Mouse (Mus musculus): Measurements from ENCODE around the gene Rars.
A peak's percentile ranks its signal among the peaks of the same experiment; 100 is the strongest.
"Not testable (repeated sequence)": the region's sequence is repeated elsewhere in the genome, so short reads cannot be mapped to it uniquely, and the experiment has no call there.

Gene Rars

DNA sequence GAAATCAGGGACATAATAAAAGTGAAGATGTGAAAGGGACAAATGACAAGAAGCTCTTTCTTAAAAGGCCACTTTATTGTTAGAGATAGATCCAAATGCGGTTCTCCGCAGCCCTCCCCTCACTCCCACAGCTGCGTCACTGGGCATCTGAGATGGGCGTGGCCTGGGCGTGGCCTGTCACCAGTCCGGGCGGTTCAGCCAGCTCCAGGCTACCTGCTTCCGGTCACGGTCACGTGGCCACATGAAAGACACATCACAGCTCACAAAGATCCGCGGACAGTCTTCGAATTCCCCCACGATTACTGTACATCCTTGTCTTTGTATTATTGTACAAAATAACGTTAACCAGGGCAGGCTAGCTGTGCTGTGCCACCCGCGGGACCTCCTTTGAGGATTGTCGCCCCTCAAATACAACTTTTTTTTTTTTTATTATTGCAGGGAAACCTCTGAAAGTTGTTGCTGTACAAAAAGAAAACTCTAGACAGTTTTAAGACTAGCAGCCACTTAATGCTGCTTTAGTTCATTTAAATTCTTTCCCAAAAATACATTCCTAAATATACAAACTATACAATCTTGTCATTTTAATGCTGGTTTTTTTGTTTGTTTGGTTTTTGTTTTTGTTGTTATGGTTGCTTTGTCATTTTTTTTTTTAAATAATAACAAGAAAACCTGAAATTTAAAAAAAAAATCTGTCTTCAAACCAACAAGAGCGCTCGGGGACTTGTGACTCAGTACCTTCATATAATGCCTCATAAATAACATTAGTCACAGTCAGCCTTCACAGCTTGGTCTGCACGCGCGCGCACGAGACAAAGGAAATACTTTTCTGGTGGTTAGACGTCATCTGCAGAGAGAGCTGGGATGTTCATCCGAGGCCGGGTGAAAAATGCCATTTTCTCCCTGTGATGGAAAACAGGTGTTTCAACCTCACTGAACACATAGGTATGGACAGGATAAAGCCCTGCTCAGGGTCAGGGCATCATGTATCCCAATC is 4.3 kb upstream of the Rars start:
- peak; percentile 96 for DNase-seq (ENCODE audit: low read depth, low spot score)

DNA sequence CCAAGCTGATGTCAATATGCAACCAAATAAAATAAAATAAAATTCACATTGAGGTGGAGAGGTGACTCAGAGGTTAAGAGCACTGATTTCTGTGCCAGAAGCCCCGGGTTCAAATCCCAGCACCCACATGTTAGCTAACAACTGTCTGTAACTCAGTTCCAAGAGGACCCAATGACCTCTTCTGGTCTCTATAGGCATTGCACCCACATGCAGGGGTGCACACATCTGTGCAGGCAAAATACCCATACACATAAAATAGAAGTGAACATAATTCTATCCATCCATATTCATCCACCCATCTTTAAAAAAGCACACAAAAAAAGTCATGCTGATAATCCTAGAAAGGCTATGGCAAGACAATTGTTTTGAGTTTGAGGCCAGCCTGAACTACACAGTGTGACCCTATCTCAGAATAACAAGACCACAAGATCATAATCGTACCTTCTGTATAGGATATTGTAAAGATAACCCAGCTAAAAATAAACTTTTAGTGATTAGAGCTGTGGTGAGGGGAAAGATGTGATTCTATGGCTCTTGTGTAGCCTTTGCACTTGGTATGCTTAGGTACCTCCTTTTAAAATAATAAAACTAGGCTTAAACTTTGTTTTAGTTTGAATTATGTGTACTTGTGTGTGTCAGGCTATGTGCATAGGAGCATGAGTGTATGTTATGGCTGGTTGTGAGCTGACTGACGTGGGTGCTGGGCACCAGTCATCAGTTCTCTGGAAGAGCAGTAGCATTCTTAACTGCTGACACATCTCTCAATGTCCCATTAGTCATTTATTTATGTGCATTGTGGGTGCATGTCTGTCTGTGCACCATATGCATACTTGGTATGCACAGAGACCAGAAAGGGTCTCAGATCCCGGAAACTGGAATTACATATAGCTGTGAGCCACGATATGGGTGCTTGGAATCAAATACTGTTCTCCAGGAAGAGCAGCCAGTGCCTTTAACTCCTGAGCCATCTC is 3.1 kb upstream of the Rars start:
- peak; percentile 92 for DNase-seq (ENCODE audit: low read depth, low spot score)

DNA sequence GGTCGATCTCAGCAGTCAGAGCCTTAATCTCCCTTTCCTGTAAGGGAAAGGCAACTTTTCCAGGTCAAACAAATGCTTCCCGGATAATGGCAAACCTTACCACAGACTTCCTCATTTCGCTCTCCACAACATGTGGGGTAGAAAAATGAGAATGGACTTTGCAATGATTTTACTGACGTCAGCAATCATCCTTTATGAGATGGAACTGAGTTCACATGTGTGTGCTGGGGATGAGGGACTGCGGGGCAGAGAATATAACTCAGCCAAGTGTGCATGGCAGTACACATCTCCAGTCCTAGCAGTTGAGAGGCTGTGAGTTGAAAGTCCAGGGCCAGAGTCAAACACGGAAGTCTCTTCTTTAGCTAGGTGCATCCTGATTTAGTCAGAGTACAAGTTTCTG is 1.0 kb downstream of the Rars start:
- peak; percentile 5 for DNase-seq (ENCODE audit: low read depth, low spot score)

DNA sequence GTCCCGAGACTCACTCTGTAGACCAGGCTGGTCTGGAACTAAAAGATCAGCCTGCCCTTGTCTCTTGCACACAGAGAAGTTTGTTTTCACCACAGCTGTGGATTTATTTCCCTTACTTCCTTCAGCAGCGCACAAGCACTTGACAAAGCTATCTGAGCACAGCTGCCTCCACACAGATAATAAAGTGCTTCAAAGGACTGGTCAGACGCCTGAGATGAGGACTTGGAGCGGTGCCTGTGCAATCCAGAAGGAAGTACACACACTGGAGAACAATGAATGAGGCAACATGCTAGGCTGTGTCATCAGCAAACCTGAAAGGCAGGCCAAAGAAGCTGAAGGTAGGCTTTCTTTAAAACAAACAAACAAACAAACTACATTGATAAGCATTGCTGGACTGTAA is 2.2 kb downstream of the Rars start:
- peak; percentile 33 for DNase-seq (ENCODE audit: low read depth, low spot score)

DNA sequence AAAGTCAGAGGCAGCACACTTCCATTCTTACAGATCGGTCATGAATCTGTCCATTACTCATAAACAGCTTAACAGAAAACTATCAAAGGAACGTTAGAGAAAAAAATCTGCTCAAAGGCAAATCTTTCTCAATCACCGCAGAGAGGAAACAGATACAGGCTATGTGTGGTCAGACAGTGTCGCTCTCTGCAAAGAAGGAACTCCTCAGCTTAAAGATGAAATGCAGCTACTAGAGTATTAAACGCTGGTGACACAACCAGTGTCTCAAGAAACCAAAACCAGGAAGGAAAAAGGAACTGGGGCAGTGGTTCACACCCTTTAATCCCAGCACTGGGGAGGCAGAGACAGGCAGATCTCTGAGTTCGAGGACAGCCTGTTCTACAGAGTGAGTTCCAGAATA is 6.6 kb downstream of the Rars start:
- DNase-seq (ENCODE audit: low read depth, low spot score) = no peak

DNA sequence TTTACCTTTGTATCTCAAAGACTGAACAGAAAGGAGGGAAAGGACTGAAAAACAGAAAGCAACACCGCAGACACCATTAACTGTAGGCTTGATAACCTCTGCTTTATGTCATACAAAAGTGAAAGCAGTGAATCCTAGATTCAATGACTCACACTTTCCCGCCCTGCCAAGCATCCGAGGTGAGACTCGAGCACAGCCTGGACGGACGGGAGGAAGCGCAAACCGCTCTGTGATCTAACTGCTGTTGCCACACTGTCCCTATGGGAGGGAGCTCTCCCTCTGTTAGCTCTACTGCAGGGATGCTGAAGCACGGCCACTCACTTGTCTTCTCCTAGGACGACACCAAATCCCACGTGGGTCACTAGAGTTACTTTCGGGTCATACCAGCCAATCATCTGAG is 18.0 kb downstream of the Rars start:
- DNase-seq (ENCODE audit: low read depth, low spot score) = peak; percentile 39

DNA sequence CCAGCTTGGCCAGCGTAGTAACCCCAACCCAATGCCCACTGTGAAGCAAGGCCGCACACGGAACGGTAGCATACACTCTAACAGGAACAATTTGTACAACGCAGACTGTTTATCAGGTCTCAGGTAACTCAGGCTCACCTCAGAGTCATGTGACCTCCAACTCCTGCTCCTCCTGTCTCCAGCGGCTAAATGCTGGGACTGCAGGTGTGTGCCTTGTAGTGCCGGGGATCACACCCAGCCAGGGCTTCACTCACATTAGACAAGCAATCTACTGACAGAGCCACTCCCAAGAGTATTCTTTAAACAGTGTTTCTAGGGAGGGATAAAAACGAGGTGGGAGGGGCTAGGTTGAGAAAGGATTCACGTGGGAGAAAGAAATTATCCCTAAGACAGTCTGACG is 22.8 kb downstream of the Rars start:
- DNase-seq (ENCODE audit: low read depth, low spot score) = no peak

DNA sequence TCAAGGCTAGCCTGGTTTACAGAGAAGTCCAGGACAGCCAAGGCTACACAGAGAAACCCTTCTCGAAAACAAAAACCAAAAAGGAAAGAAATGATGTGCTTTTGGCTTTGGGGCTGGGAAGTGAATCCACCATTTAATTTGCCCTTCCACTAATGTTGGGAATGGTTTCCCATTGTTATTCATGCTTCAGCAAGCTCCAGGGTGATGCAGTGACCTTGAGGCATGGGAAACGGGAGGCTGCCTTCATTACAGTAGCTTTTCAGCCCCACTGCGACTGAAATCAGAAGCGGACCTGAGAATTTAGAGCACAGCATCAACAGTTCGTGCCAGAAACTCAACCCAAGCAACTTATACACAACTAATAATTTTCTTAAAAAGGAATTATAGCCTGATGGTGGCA is 33.0 kb downstream of the Rars start:
- no peak for DNase-seq (ENCODE audit: low read depth, low spot score)

DNA sequence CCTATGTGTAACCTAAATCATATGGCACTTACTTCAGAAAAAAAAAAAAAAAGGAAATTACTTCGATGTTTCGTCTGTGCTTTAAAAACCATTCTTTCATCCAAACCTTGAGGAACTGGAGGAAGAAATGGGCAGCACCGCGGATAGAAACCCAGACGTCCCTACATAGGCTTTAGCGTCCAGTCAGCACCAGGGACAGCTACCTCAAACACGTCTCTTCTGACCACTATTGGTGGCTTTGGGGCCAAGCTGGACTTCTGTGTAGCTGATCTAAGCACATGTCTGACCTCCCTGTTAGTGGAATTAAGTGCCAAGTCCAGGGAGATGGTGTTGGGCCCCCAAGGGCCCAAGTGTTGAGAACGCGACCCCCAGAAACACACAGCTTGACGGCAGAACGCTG is 35.4 kb downstream of the Rars start, which contains the start of gene Fbll1:
Gene Fbll1, minus strand, starts transcription at position 11 of the 400 bp plus-strand sequence.
- DNase-seq (ENCODE audit: low read depth, low spot score) = peak; percentile 53

DNA sequence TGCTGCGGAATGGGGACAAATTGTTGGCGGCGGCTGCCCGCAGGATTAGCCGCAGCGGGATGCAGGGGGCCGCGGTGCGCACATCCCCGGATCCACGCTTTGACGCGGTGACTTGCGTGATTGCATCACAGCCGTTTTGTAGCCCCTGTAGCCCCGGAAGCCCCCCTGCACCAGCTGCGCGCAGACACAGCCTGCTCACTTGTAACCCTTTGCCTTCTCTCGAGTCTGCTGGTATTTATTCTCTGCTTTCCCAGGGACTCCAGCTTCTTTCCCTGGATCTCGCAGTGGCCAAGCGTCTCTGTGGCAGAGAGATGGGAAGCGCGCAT is 35.8 kb downstream of the Rars start:
- DNase-seq (ENCODE audit: low read depth, low spot score) = no peak

DNA sequence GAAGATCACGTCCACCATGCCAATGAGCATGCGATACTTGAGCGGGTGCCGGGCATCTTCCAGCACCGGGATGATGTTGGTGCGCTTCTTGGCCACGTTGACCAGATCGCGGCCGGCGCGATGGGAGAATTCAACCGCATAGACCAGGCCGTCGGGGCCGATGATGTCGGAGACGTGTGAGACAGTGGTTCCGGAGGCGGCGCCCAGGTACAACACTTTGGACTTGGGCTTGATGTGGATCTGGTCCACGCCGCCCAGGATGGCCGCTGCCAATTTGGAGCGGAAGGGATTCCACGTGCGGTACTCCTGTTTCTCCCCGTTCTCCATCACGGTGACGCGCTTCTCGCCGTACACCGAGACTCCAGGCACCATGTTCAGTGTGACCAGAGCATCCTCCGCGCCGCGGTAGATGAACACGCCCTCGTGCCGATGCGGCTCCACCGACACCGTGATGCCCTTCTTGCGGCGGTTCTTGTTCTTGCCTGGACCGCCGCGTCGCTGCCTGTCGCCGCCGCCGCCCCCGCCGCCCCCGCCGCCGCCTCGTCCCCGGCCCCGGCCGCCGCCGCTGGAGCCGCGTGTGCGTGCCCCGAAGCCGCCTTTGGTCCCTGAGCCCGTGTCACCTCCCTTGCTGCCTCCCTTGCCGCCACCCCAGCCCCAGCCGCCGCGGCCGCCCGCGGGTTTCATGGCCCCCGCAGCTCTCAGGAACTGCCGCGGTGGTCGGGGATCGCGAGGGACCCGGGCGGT is 36.4 kb downstream of the Rars start:
- no peak for DNase-seq (ENCODE audit: low read depth, low spot score)

DNA sequence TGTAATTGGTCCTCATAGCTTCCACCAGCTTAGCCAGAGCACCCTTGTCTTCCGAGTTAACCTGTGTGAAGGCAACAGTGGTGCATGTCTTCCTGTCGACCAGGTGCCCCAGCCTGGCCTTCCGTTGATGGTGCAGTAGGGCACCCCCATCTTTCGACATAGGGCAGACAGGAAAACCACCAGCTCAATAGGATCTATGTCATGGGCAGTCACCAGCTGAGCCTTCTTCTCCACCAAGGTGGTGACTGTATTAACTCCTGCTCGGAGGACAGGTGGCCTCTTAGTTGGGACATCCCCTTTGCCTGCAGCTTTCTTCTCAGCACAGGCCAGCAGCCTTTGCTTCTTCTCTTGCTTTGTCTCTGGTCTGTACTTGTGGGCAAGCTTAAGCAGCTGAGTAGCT is 41.5 kb downstream of the Rars start:
- DNase-seq (ENCODE audit: low read depth, low spot score) = not testable (repeated sequence)

DNA sequence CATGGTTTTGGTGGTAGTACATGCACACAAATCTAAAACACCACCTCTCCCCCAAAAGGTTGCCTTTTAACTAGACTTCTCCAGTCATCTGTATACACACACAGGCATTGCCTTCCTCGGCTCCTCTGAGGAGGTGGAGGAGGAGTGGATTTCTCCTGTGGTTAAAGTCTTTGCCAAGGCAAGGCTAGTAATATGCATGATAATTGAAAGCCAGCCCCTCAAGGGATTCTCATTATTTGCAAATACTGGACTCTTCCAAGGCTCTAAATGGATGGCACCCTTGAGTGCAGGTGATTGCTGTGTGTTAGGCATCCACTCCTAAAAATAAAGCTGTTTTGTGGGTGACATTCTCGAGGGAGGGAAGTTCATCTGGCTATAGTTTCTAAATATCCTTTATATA is 45.9 kb downstream of the Rars start:
- no peak for DNase-seq (ENCODE audit: low read depth, low spot score)

DNA sequence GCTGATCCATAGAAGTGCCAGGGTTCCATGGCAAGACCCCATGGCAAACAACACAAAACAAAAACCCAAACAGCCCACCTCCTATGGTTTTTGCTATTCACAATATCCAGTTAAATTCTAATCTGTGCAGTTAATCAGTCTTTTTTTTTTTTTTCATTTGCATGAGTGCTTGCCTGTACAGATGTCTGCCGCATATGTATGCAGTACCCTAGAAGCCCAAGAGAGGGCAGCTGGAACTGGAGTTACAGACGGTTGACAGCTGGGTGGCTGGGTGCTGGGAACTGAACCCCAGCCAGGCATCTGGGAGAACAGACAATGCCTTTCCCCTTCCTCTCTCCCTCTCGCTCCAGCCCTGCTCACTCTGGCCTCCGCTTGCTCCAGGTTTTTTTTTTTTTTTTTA is 49.8 kb downstream of the Rars start:
- DNase-seq (ENCODE audit: low read depth, low spot score) = peak; percentile 31

DNA sequence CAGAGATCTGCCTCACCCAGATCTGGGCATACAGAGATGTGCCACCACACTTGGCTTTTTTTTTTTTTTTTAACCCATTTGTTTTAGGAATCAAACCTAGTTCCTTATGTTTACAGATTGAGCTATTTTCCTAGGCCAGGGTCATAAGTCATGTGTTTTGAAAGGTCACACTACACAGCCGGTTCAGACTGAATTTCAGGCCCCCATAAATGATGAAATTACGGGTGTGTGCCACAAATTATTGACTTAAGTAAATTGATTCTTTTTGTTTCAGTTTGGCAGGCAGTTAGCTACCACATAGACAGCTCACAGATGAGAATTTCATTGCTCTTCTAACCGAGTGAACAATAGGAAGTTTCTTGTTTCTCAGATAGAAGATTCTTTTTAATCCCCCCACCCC is 50.3 kb downstream of the Rars start:
- DNase-seq (ENCODE audit: low read depth, low spot score) = no peak

DNA sequence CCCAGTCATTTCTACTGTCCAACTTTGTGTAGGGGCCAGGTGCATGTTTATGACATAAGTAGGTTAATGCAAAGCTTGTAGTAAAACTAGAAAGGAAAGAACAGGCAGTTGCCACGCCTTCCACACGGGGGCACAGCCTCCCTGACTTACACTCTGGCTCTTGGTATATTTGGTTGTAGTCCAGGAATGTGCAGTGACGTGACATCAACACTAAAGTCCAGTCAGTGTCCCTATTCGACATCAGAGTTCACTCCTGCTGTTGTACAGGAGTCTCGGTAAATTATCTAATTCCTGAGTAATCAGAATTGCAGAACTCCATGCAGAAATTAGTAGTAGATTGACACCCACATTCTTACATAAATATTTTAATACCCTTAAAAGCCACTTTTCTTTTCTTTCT is 51.3 kb downstream of the Rars start:
- DNase-seq (ENCODE audit: low read depth, low spot score) = no peak

DNA sequence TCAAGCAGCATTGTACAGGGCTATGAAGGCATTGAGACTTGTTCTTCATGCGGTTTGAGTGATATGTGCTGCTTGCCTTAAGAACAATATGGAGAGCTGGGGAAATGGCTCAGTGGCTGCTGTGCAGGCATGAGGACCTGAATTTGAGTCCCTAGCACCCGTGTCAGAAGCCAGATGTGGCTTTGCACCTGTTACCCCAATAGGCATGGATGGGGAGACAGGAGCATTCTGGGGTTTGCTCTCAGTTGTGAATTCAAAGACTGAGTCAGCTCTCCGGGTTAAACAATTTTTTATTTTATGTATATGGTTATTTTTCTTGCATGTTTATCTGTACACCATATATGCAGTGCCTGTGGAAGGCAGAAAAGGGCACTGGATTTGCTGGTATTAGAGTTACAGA is 51.9 kb downstream of the Rars start:
- DNase-seq (ENCODE audit: low read depth, low spot score) = no peak

DNA sequence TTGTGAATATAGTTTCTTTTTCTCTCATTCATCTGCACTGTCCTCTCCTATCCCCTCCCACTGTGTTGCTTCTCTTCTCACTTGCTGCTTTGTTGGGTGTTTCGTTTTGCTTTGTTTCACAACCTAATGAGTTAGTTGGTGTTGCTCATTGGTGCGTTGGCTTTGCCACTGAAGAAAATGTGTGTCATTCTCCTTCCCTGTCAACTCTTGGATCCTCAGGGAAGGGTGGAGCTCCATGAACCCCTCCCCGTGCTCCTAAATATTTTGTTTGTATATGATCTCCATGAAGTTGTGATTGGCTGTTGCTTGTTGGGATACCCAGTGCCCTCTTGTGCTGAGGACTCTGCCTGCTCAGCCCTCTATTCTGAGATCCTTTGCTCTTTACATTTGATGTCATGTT is 54.0 kb downstream of the Rars start:
- DNase-seq (ENCODE audit: low read depth, low spot score) = no peak

DNA sequence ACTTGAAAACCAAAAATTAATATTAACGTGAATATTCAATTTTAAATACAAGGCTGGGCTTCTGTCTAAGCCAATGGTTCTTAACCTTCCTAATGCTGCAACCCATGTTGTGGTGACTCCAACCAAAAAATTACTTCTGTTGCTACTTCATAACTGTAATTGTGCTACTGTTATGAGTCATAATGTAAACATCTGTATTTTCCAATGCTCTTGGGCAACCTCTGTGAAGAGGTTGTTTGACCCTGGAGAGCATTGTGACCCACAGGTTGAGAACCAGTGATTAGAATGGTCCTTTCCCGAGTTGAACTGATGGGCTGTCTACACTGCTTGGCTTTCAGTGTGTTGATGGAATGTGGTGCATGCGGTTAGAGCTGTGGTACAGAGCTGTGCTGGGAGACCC is 57.9 kb downstream of the Rars start:
- peak; percentile 29 for DNase-seq (ENCODE audit: low read depth, low spot score)

DNA sequence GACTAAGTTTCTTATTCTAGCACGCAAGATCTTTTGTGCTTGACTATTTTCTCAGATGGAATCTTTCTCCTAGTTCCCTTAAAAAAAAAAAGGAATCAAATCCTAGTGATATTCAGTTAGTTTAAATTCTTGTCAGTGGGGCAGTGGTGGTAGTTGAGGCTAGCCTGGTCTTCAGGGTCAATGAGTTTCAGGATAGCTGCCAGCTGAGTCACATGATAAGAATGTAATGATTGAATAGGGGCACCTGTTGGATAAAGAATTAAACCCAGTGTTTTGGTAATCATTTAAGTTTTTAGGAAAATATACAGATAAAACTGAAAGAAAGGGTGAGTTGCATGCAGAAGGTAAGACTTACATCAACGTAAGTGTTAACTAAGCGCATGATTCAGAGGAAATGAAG is 58.7 kb downstream of the Rars start:
- no peak for DNase-seq (ENCODE audit: low read depth, low spot score)

DNA sequence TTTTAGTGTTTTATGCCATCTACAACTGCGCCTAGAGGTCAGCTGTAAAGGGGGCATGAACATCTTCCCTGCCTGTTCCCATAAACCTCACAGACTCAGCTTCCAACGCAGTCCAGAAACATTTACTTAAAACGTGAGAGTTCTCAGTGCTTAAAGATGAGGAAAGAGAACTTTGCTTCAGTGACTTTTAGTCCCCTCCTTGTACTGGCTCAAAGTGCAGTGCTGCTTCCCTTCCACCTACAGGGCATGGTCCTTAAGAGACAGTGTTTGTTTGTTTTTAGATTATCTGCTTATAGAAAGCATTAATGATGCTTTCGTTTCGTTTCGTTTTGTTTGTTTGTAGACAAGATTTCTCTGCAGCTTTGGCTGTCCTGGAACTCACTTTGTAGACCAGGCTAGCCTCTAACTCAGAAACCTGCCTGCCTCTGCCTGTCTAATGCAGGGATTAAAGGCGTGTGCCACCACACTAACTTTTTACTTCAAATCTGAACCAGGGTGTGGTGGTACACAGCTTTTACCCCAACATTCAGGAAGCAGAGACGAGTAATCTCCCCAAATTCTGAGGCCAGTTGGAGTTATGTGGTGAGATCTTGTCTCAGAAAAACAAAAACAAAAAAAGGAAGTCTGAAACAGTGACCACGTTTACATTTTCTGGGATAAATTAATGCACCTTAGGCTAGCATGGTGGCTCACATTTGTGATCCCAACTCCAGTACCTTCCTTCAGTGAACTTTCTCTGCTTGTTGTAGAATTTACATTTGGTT is 63.4 kb downstream of the Rars start:
- DNase-seq (ENCODE audit: low read depth, low spot score) = peak; percentile 16

Data from 3T3-L1 (cell line).